Mouse (Mus musculus): Measurements from ENCODE around the gene Elf1. TPM values are rescaled to one million over a fixed set of nuclear protein-coding genes. Genes with fewer than 3 reads are reported as not detected.

The Elf1 gene
- polyA plus RNA-seq, 1 experiment from 2014 or later, result 18.1 TPM

DNA sequence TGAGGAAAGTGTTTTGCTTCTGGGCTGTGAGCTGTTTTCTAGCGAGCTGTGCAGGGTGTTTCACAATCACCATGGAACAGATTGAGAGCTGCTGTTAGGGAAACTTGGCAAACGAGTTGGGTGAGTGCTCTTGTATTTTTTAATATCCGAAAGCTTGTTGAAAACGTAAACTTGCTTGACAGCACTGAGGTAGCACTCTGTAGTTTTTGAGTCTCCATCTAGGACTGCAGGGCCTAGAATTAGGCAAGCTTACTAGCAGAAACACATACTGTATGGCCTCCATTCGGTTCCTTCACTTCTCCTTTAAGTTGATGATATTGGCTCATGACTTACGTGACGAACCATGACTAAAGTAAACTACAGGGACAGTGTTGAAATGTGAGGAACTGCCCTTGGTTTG is 68.3 kb downstream of the Elf1 start:
- no peak overlapping the region for H3K4me3 ChIP-seq
- H3K36me3 ChIP-seq, result 0 out of 2 replicates have a peak, but pooled peaks cover 4% of the 10 kb centered on the region
- H3K27me3 ChIP-seq, result no peaks in the 10 kb centered on the region
- no peaks in the 10 kb centered on the region for H3K4me1 ChIP-seq
- peak overlapping the region; percentile 69; the same call in 1 of the 2 replicates for H3K27ac ChIP-seq
- no peaks in the 10 kb centered on the region for H3K9me3 ChIP-seq
- no peak overlapping the region for H3K9ac ChIP-seq
- WGBS, result 51% methylated on average over 7 of the region's 7 CpGs
- no peak overlapping the region for H3K4me2 ChIP-seq
- no peak for ATAC-seq (ENCODE audit: insufficient number of reproducible peaks, low FRiP score, low TSS enrichment, low read depth)

- ATAC-seq (ENCODE audit: insufficient number of reproducible peaks, low FRiP score, low TSS enrichment, low read depth), result no peak
- Histone ChIP-seq H3K4me1 (no peaks in the 10 kb centered on the region), H3K4me2 (no peak overlapping the region), H3K4me3 (no peak overlapping the region), H3K27me3 (no peaks in the 10 kb centered on the region), H3K9ac (no peak overlapping the region), H3K9me3 (no peaks in the 10 kb centered on the region), H3K27ac (no peak overlapping the region), H3K36me3 (0 out of 2 replicates have a peak, but pooled peaks cover 4% of the 10 kb centered on the region)
- 64% methylated on average over 2 of the region's 2 CpGs for WGBS
These were observed 70.9 kb downstream of the Elf1 start for GRCm38 (mm10) chr14:79551929-79552328.

- ATAC-seq (ENCODE audit: insufficient number of reproducible peaks, low FRiP score, low TSS enrichment, low read depth), result no peak
- Histone ChIP-seq H3K4me1 (no peaks in the 10 kb centered on the region), H3K4me2 (no peak overlapping the region), H3K27me3 (no peaks in the 10 kb centered on the region), H3K36me3 (0 out of 2 replicates have a peak, but pooled peaks cover 4% of the 10 kb centered on the region), H3K9me3 (no peaks in the 10 kb centered on the region), H3K9ac (no peak overlapping the region), H3K4me3 (no peak overlapping the region), H3K27ac (no peak overlapping the region)
- WGBS, result 100% methylated on average over 1 of the region's 1 CpGs
These were observed 71.9 kb downstream of the Elf1 start for GRCm38 (mm10) chr14:79552854-79553253.

DNA sequence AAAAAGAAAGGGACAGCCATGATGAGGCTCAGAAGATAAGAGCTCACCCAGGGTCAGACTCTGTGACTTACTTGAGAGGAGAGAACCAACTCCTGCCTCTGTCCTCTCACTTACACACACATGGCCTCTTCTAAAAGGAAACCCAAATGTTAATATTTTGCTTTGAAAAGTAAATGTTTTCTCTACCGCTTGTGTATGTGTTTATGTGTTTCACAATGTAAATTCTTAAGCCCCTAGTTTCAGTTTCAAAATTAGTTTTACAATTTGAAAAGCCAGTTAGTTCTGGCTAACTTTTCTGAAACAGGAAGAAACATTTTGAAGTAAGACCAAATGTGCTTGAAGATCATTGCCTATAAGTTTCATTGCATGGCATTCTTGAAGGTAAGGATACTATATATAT is 76.8 kb downstream of the Elf1 start:
- no peaks in the 10 kb centered on the region for H3K9me3 ChIP-seq
- H3K9ac ChIP-seq, result no peak overlapping the region
- H3K4me1 ChIP-seq, result 0 out of 2 replicates have a peak, but pooled peaks cover 2% of the 10 kb centered on the region
- H3K4me2 ChIP-seq, result no peak overlapping the region
- H3K36me3 ChIP-seq, result peaks cover 13% of the 10 kb centered on the region
- H3K27ac ChIP-seq, result no peak overlapping the region
- WGBS, result 84% methylated on average over 1 of the region's 1 CpGs
- H3K4me3 ChIP-seq, result no peak overlapping the region
- no peaks in the 10 kb centered on the region for H3K27me3 ChIP-seq
- no peak for ATAC-seq (ENCODE audit: insufficient number of reproducible peaks, low FRiP score, low TSS enrichment, low read depth)

- no peak for ATAC-seq (ENCODE audit: insufficient number of reproducible peaks, low FRiP score, low TSS enrichment, low read depth)
- Histone ChIP-seq H3K27ac (no peak overlapping the region), H3K9ac (no peak overlapping the region), H3K36me3 (peaks cover 21% of the 10 kb centered on the region), H3K27me3 (no peaks in the 10 kb centered on the region), H3K4me1 (0 out of 2 replicates have a peak, but pooled peaks cover 2% of the 10 kb centered on the region), H3K4me2 (no peak overlapping the region), H3K4me3 (no peak overlapping the region), H3K9me3 (no peaks in the 10 kb centered on the region)
- 19% methylated on average over 5 of the region's 5 CpGs for WGBS
These were observed 81.8 kb downstream of the Elf1 start for GRCm38 (mm10) chr14:79562745-79563144.

- Histone ChIP-seq H3K27ac (no peak overlapping the region), H3K27me3 (no peaks in the 10 kb centered on the region), H3K9ac (no peak overlapping the region), H3K4me1 (no peaks in the 10 kb centered on the region), H3K4me3 (no peak overlapping the region), H3K36me3 (peaks cover 34% of the 10 kb centered on the region), H3K9me3 (no peaks in the 10 kb centered on the region), H3K4me2 (no peak overlapping the region)
- no peak for ATAC-seq (ENCODE audit: insufficient number of reproducible peaks, low FRiP score, low TSS enrichment, low read depth)
- WGBS, result 61% methylated on average over 6 of the region's 6 CpGs
These were observed 83.8 kb downstream of the Elf1 start for GRCm38 (mm10) chr14:79564784-79565183.

DNA sequence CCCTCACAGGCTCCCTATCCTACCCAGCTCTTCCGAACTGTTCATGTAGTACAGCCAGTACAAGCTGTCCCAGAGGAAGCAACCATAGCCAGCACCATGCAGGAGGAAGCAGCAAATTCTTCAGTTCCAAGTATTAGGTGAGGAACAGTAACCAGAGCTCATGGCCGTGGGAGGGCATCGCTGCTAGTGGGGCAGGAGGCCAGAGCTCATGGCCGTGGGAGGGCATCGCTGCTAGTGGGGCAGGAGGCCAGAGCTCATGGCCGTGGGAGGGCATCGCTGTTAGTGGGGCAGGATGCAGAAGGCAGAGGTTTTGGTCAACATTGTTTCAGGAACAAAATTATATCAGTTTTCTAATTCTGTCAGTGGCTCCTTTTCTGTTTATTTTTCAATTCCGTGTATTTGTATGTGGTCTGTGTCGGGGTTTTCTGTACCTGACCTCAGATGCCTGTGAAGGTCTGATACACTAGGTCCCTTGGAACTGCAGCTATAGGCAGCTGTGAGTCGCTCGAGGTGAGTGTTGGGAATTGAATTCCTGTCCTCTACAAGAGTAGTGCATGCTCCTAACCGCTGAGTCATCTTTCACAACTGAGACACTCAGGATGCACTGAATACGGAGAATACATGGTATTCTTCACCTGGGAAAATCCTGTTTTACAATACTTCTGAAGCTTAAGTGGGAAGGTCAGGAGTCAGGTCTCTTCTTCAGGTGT is 92.6 kb downstream of the Elf1 start:
- H3K36me3 ChIP-seq, result peaks cover 28% of the 10 kb centered on the region
- H3K4me1 ChIP-seq, result no peaks in the 10 kb centered on the region
- H3K9ac ChIP-seq, result no peak overlapping the region
- no peak overlapping the region for H3K27ac ChIP-seq
- H3K9me3 ChIP-seq, result no peaks in the 10 kb centered on the region
- ATAC-seq (ENCODE audit: insufficient number of reproducible peaks, low FRiP score, low TSS enrichment, low read depth), result no peak
- 90% methylated on average over 13 of the region's 13 CpGs for WGBS
- no peaks in the 10 kb centered on the region for H3K27me3 ChIP-seq
- H3K4me2 ChIP-seq, result no peak overlapping the region
- H3K4me3 ChIP-seq, result no peak overlapping the region

DNA sequence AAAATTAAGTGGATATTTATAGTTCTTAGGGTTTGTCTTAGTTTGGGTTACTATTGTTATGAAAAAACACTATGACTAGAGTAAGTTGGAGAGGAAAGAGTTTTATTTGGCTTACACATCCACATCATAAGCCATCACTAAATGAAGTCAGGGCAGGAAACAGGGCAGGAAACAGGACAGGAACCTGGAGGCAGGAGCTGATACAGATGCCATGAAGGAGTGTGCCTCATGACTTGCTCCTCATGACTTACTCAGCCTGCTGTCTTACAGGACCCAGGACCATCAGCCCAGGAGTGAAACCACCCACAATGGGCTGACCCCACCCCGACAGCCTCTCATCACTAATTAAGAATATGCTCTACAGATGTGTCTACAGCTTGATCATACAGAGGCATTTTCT is 93.4 kb downstream of the Elf1 start:
- ATAC-seq (ENCODE audit: insufficient number of reproducible peaks, low FRiP score, low TSS enrichment, low read depth), result no peak
- no peak overlapping the region for H3K4me2 ChIP-seq
- 81% methylated on average over 1 of the region's 1 CpGs for WGBS

DNA sequence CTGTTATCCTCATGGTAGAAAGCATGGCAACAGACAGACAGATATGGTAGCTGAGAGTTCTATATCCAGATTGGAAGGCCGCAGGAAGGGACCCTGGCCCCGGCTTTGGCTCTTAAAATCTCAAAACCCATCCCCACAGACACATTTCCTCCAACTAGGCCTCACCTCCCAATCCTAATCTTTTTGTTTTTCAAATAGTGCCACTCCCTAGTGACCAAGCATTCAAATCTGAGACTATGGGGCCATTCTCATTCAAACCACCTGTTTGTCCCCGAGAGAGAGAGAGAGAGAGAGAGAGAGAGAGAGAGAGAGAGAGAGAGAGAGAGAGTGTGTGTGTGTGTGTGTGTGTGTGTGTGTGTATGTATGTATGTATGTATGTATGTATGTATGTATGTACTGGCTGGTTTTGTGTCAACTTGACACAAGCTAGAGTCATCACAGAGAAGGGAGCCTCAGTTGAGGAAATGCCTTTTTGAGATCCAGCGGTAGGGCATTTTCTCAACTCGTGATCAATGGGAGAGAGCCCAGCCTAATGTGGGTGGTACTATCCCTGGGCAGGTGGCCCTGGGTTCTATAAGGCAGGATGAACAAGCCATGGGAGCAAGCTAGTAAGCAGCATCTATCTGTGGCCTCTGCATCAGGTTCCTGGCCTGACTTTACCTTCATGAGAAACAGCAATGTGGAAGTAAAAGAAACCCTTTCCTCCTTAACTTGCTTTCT is 102.7 kb downstream of the Elf1 start:
- Histone ChIP-seq H3K4me3 (no peak overlapping the region), H3K27ac (no peak overlapping the region)
- WGBS, result 84% methylated on average over 5 of the region's 5 CpGs

More for the DNA sequence above, 93.4 kb downstream of the Elf1 start:
- no peak overlapping the region for H3K9ac ChIP-seq
- no peak overlapping the region for H3K4me3 ChIP-seq
- H3K27ac ChIP-seq, result no peak overlapping the region
- H3K36me3 ChIP-seq, result peaks cover 23% of the 10 kb centered on the region
- no peaks in the 10 kb centered on the region for H3K4me1 ChIP-seq
- H3K9me3 ChIP-seq, result no peaks in the 10 kb centered on the region
- no peaks in the 10 kb centered on the region for H3K27me3 ChIP-seq

GRCm38 (mm10) chr14:79586499-79587138 is 105.6 kb downstream of the Elf1 start:
- Histone ChIP-seq H3K9ac (peak overlapping the region; percentile 35), H3K27ac (peak overlapping the region; percentile 99), H3K9me3 (no peaks in the 10 kb centered on the region), H3K4me2 (peak overlapping the region; percentile 59), H3K4me1 (peaks cover 16% of the 10 kb centered on the region), H3K36me3 (no peaks in the 10 kb centered on the region), H3K27me3 (no peaks in the 10 kb centered on the region), H3K4me3 (peak overlapping the region; percentile 55)
- no peak for ATAC-seq (ENCODE audit: insufficient number of reproducible peaks, low FRiP score, low TSS enrichment, low read depth)
- 30% methylated on average over 16 of the region's 16 CpGs for WGBS

More for the DNA sequence above, 102.7 kb downstream of the Elf1 start:
- Histone ChIP-seq H3K36me3 (peaks cover 14% of the 10 kb centered on the region; the same call in 1 of the 2 replicates), H3K9me3 (no peaks in the 10 kb centered on the region), H3K9ac (no peak overlapping the region), H3K27me3 (no peaks in the 10 kb centered on the region), H3K4me2 (no peak overlapping the region), H3K4me1 (peaks cover 7% of the 10 kb centered on the region)
- no peak for ATAC-seq (ENCODE audit: insufficient number of reproducible peaks, low FRiP score, low TSS enrichment, low read depth)

GRCm38 (mm10) chr14:79587139-79587851 is 106.3 kb downstream of the Elf1 start, which contains the start of gene Sugt1:
Sugt1 (plus strand) TSS chr14:79587691.
- Histone ChIP-seq H3K4me1 (peaks cover 16% of the 10 kb centered on the region), H3K27me3 (no peaks in the 10 kb centered on the region), H3K27ac (peak within 1 kb of the TSS; percentile 99), H3K9me3 (no peaks in the 10 kb centered on the region), H3K9ac (peak within 1 kb of the TSS; percentile 50), H3K36me3 (no peaks in the 10 kb centered on the region; the same call in 1 of the 2 replicates), H3K4me3 (peak within 1 kb of the TSS; percentile 55), H3K4me2 (peak within 1 kb of the TSS; percentile 66)
- under 1% methylated on average over 60 of the region's 60 CpGs for WGBS
- ATAC-seq (ENCODE audit: insufficient number of reproducible peaks, low FRiP score, low TSS enrichment, low read depth), result peak; percentile 98
